Mouse (Mus musculus) neutrophil, adult 5-6 weeks (primary cell): ENCODE measurements around the gene Ccdc36. TPM values are rescaled to one million over a fixed set of nuclear protein-coding genes. Genes with fewer than 3 reads are reported as not detected.

ENCODE experiments used
- ATAC-seq: fragments of 151-379, 151-347 bp; 2 replicates; pipeline ENCODE4 v1.8.0; 2017; ENCODE audit warnings: mild to moderate bottlenecking, moderate TSS enrichment; ENCODE audit not compliant: insufficient number of reproducible peaks, poor library complexity, low FRiP score, severe bottlenecking; ENCODE audit errors: extremely low read depth
- total RNA-seq: library from RNA; stranded (forward); fragments of 200-1000 nt; gene quantifications from 2 replicates; pipeline ENCODE4 v1.2.3, GENCODE M21; 2017

Ccdc36 gene
- total RNA-seq, 1 experiment from 2014 or later, result not detected

GRCm38 (mm10) chr9:108388601-108389000 lies 39.7 kb downstream of the Ccdc36 start:
- no peak for ATAC-seq

DNA sequence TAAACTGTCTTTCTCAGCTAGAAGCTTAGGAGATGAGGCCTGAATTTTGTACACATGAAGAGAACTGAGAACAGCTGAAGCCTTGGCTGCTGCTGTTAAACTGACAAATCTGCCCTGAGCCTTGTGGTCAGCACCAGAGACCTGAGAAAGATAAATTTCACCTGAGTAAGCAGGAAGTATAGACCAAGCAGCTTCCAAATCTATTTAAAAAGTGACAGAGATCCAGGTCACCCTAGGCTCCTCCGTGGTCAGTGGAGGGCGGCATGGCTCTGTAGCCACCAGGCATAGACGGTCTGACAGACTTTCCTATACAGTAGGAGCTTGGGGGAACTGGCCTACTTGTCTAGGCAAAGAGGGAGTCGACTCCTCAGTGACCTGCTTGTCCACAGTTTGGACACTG lies 41.5 kb downstream of the Ccdc36 start:
- no peak for ATAC-seq

- no peak for ATAC-seq
These were observed 43.3 kb downstream of the Ccdc36 start for GRCm38 (mm10) chr9:108385006-108385405.

GRCm38 (mm10) chr9:108381382-108381781 lies 46.9 kb downstream of the Ccdc36 start:
- no peak for ATAC-seq

DNA sequence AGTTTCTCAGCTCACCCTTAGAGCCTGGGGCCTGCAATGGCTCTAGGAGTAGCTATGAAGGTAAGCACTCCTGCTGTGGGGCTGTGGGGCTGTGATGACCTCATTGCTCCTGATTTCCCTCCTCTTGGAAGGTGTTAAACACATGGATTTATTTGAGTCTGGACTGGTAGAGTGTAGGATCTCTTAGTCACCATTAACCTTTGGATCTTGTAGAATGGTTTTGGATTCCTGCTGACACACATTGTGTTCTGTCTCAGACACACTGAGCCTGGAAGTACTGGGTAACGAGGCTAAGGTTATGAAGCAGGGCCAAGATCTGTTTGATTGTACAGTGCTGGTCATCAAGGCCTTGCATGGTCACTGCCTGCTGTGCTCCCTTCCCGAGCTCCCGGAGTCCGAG lies 49.0 kb downstream of the Ccdc36 start:
- ATAC-seq, result no peak

GRCm38 (mm10) chr9:108378736-108379135 lies 49.5 kb downstream of the Ccdc36 start:
- ATAC-seq, result no peak

DNA sequence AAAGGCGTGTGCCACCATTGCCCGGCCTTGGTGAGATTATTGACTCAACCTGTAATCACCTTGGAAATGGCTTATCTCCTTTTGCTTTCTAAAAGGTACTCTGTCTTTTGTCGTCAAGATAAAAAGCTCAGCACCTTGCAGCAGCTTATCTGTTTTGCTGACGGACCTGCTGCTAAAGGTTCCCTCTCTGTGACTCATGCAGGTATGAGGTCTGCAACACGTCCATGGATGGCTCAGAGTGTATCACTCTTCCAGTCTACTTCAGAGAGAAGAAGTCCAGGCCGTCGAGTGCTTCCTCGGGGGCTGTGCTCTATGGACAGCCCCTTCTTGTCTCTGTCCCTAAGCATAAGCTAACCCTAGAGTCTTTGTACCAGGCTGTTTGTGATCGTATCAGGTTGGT lies 50.0 kb downstream of the Ccdc36 start:
- ATAC-seq, result no peak

Other genes with a start within 250 kb of the Ccdc36 start
- 0.12 and 0.23 TPM in 2 replicates for gene Bsn, start 238.1 kb downstream of the Ccdc36 start, total RNA-seq
- 12.2 and 13.9 TPM in 2 replicates for gene Dag1, start 164.5 kb downstream of the Ccdc36 start, total RNA-seq
- 4.3 and 4.4 TPM in 2 replicates for gene Nicn1, start 138.1 kb downstream of the Ccdc36 start, total RNA-seq
- gene Amt, start 131.6 kb downstream of the Ccdc36 start, total RNA-seq, result 5.6 and 7.8 TPM in 2 replicates
- 487 and 547 TPM in 2 replicates for gene Rhoa, start 122.4 kb downstream of the Ccdc36 start, total RNA-seq
- gene Tcta, start 122.3 kb downstream of the Ccdc36 start, total RNA-seq, result 17.4 and 23.4 TPM in 2 replicates
- 689 and 756 TPM in 2 replicates for gene Gpx1, start 89.6 kb downstream of the Ccdc36 start, total RNA-seq
- gene Usp4, start 80.6 kb downstream of the Ccdc36 start, total RNA-seq, result 140 and 154 TPM in 2 replicates
- gene 1700102P08Rik, start 35.7 kb downstream of the Ccdc36 start, total RNA-seq, result 3.0 and 9.3 TPM in 2 replicates
- not detected in 2 replicates for gene BC048562, start 8.0 kb upstream of the Ccdc36 start, total RNA-seq
- gene Ccdc71, start 32.0 kb upstream of the Ccdc36 start, total RNA-seq, result 15.7 and 19.8 TPM in 2 replicates
- gene Klhdc8b, start 33.1 kb upstream of the Ccdc36 start, total RNA-seq, result 2.9 and 5.7 TPM in 2 replicates
- gene Lamb2, start 51.3 kb upstream of the Ccdc36 start, total RNA-seq, result not detected in 2 replicates
- gene Usp19, start 62.1 kb upstream of the Ccdc36 start, total RNA-seq, result 105 and 106 TPM in 2 replicates
- 97.9 and 119 TPM in 2 replicates for gene Qars, start 79.2 kb upstream of the Ccdc36 start, total RNA-seq
- 158 TPM in 2 replicates for gene Qrich1, start 88.3 kb upstream of the Ccdc36 start, total RNA-seq
- 61.0 and 75.5 TPM in 2 replicates for gene Impdh2, start 131.8 kb upstream of the Ccdc36 start, total RNA-seq
- gene Ndufaf3, start 138.9 kb upstream of the Ccdc36 start, total RNA-seq, result 15.5 and 17.0 TPM in 2 replicates
- gene Dalrd3, start 141.4 kb upstream of the Ccdc36 start, total RNA-seq, result 70.9 and 104 TPM in 2 replicates
- gene Wdr6, start 150.3 kb upstream of the Ccdc36 start, total RNA-seq, result 12.8 and 15.6 TPM in 2 replicates
- gene P4htm, start 169.2 kb upstream of the Ccdc36 start, total RNA-seq, result 0.58 and 0.61 TPM in 2 replicates
- 135 and 143 TPM in 2 replicates for gene Arih2, start 220.9 kb upstream of the Ccdc36 start, total RNA-seq
- gene Slc25a20, start 233.6 kb upstream of the Ccdc36 start, total RNA-seq, result 39.0 and 43.9 TPM in 2 replicates